Mouse (Mus musculus) hindbrain, embryonic 16.5 days (tissue): ENCODE measurements at regions not wholly inside any gene's neighbourhood (a gene's known extent, or its start where the extent isn't known, plus 50 kb on each side); places are given as distances from the start of the nearest gene placed in this dataset.

Source experiments
- ATAC-seq: fragments of 200-750 bp; cut with Nextera tagmentation; 2 replicates; pipeline ENCODE4 v1.8.0; 2017; ENCODE audit warnings: moderate TSS enrichment, moderate library complexity
- H3K27ac ChIP-seq: fragments of 300-500 bp; sonication (generic); 2 replicates; pipeline ENCODE4 v1.5.1; 2014; ENCODE audit warnings: low read depth, mild to moderate bottlenecking, control low read depth, low read length, moderate library complexity
- H3K27me3 ChIP-seq: fragments of 300-500 bp; sonication (generic); replicated peaks from 2 replicates; pipeline ENCODE4 v1.6.1; 2014; ENCODE audit warnings: low read length; ENCODE audit not compliant: control insufficient read depth, insufficient read depth
- H3K36me3 ChIP-seq: fragments of 300-500 bp; sonication (generic); 2 replicates; pipeline ENCODE4 v1.6.1; 2014; ENCODE audit warnings: mild to moderate bottlenecking, low read length, moderate library complexity, mixed read lengths; ENCODE audit not compliant: control insufficient read depth, insufficient read depth
- H3K4me1 ChIP-seq: fragments of 300-500 bp; sonication (generic); 2 replicates; pipeline ENCODE4 v1.6.1; 2014; ENCODE audit warnings: low read depth, low read length; ENCODE audit not compliant: control insufficient read depth, insufficient read depth
- H3K4me2 ChIP-seq: fragments of 300-500 bp; sonication (generic); 2 replicates; pipeline ENCODE4 v1.6.1; 2014; ENCODE audit warnings: mild to moderate bottlenecking, low read length, control low read depth, moderate library complexity
- H3K4me3 ChIP-seq: fragments of 300-500 bp; sonication (generic); 2 replicates; pipeline ENCODE4 v1.5.1; 2014; ENCODE audit warnings: mild to moderate bottlenecking, low read length, control low read depth, moderate library complexity
- H3K9ac ChIP-seq: fragments of 300-500 bp; sonication (generic); 2 replicates; pipeline ENCODE4 v1.6.1; 2014; ENCODE audit warnings: low read depth, mild to moderate bottlenecking, control low read depth, low read length, moderate library complexity
- H3K9me3 ChIP-seq: fragments of 300-500 bp; sonication (generic); 2 replicates; pipeline ENCODE4 v1.6.1; 2014; ENCODE audit warnings: mild to moderate bottlenecking, low read length, moderate library complexity; ENCODE audit not compliant: control insufficient read depth
- WGBS: fragments of 180-500 bp; shearing (Covaris S2); extraction: QIAGEN DNeasy Blood & Tissue Kit; methylation state at CpG from one replicate; pipeline ENCODE4 v1.1.7; 2014; 5-methylcytosine and 5-hydroxymethylcytosine counted together

GRCm38 (mm10) chr13:116028583-116028982 lies 280.9 kb downstream of the Isl1 start:
- Histone ChIP-seq H3K9me3 (no peaks in the 10 kb centered on the region), H3K4me3 (no peak overlapping the region), H3K9ac (no peak overlapping the region), H3K27ac (no peak overlapping the region), H3K36me3 (no peaks in the 10 kb centered on the region), H3K4me1 (no peaks in the 10 kb centered on the region), H3K27me3 (no peaks in the 10 kb centered on the region), H3K4me2 (no peak overlapping the region)
- ATAC-seq = no peak
- 90% methylated on average over 2 of the region's 2 CpGs for WGBS

DNA sequence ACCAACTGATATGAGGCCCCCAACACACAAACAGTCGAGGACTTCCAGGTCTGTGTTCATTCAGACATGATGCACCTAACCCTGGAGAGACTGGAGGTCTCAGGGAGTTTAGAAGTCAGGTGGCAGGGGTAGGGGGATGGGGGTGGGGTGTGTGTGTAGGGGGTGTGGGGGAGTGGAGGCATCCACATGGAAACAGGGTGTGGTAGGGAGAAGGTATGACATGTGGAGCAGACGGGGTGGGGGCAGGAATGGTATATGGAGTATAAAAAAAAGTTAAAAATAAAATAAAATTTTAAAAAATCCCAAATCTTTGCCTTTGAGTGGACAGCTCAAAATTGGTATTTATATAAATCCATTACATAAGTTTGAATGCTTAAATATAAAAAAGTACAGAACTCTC lies 282.3 kb downstream of the Isl1 start:
- no peak overlapping the region for H3K4me3 ChIP-seq
- no peaks in the 10 kb centered on the region for H3K9me3 ChIP-seq
- H3K27ac ChIP-seq = no peak overlapping the region
- H3K4me2 ChIP-seq = no peak overlapping the region
- no peaks in the 10 kb centered on the region for H3K27me3 ChIP-seq
- no peak overlapping the region for H3K9ac ChIP-seq
- H3K4me1 ChIP-seq = no peaks in the 10 kb centered on the region
- WGBS = 91% methylated on average over 2 of the region's 2 CpGs
- ATAC-seq = no peak
- no peaks in the 10 kb centered on the region for H3K36me3 ChIP-seq

- H3K4me3 ChIP-seq = no peak overlapping the region
- no peaks in the 10 kb centered on the region for H3K9me3 ChIP-seq
- no peak overlapping the region for H3K9ac ChIP-seq
- no peak overlapping the region for H3K4me2 ChIP-seq
- H3K27ac ChIP-seq = no peak overlapping the region
- no peaks in the 10 kb centered on the region for H3K27me3 ChIP-seq
- 64% methylated on average over 5 of the region's 5 CpGs for WGBS
- H3K4me1 ChIP-seq = no peaks in the 10 kb centered on the region
- ATAC-seq = no peak
- H3K36me3 ChIP-seq = no peaks in the 10 kb centered on the region
Measured at GRCm38 (mm10) chr13:116017886-116018285, 291.6 kb downstream of the Isl1 start.

DNA sequence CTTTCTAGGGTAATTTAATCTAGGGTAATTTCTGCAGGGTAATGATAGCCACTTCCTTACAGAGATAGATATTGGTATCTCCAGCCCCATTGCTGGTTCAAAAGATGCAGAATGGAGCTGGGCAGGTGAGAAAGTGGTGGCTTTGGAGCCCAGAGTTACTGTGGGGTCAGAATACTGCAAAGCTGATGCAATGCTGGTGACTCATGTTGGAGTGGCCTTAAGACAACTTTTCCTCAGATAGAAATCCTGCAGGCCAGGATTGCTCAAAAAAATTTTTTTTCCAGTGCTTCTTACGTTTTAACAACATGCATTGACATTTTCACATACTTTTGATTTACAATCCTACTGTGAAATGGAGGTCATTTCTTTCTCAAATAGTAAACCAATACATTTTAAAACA lies 305.8 kb downstream of the Isl1 start:
- WGBS = 70% methylated on average over 1 of the region's 1 CpGs

GRCm38 (mm10) chr13:116002391-116002899 lies 307.0 kb downstream of the Isl1 start:
- Histone ChIP-seq H3K4me1 (no peaks in the 10 kb centered on the region), H3K27me3 (no peaks in the 10 kb centered on the region), H3K9me3 (no peaks in the 10 kb centered on the region), H3K4me2 (no peak overlapping the region), H3K36me3 (no peaks in the 10 kb centered on the region), H3K27ac (no peak overlapping the region), H3K9ac (no peak overlapping the region), H3K4me3 (no peak overlapping the region)
- 42% methylated on average over 4 of the region's 4 CpGs for WGBS
- peak; percentile 56; the same call in 1 of the 2 replicates for ATAC-seq

More for the DNA sequence above, 305.8 kb downstream of the Isl1 start:
- H3K27ac ChIP-seq = no peak overlapping the region
- no peak for ATAC-seq
- no peaks in the 10 kb centered on the region for H3K27me3 ChIP-seq
- H3K4me1 ChIP-seq = no peaks in the 10 kb centered on the region
- no peaks in the 10 kb centered on the region for H3K36me3 ChIP-seq
- H3K4me3 ChIP-seq = no peak overlapping the region
- H3K4me2 ChIP-seq = no peak overlapping the region
- no peak overlapping the region for H3K9ac ChIP-seq
- no peaks in the 10 kb centered on the region for H3K9me3 ChIP-seq

GRCm38 (mm10) chr13:115990591-115990990 lies 318.9 kb downstream of the Isl1 start:
- H3K36me3 ChIP-seq = no peaks in the 10 kb centered on the region
- H3K9ac ChIP-seq = no peak overlapping the region
- WGBS = 67% methylated on average over 3 of the region's 3 CpGs
- no peaks in the 10 kb centered on the region for H3K27me3 ChIP-seq
- no peak overlapping the region for H3K4me3 ChIP-seq
- no peaks in the 10 kb centered on the region for H3K9me3 ChIP-seq
- H3K27ac ChIP-seq = no peak overlapping the region
- no peak for ATAC-seq
- no peak overlapping the region for H3K4me2 ChIP-seq
- no peaks in the 10 kb centered on the region for H3K4me1 ChIP-seq

- Histone ChIP-seq H3K36me3 (no peaks in the 10 kb centered on the region), H3K9me3 (no peaks in the 10 kb centered on the region), H3K9ac (no peak overlapping the region), H3K4me1 (no peaks in the 10 kb centered on the region), H3K4me2 (no peak overlapping the region), H3K4me3 (no peak overlapping the region), H3K27ac (no peak overlapping the region), H3K27me3 (no peaks in the 10 kb centered on the region)
- ATAC-seq = no peak
Measured at GRCm38 (mm10) chr13:115989091-115989490, 320.4 kb downstream of the Isl1 start.

DNA sequence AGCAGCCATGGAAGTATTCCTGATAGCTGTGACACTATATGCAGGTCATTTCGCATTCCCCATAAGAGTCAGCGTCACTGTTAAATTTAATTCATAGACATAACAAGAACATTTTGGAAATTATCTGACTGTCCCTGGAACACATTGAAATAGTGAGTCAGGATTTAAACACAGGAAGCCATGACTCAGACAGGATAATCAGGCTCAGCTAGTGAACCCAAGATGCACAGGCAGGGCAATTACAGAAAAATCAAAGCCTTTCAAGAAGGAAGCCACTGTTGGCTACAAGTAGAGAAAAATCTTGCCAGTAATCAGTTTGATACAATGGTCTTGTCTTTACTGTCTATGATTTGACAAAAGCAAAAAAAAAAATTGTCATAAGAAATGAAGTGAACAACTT lies 323.2 kb downstream of the Isl1 start:
- Histone ChIP-seq H3K27me3 (no peaks in the 10 kb centered on the region), H3K36me3 (no peaks in the 10 kb centered on the region), H3K4me3 (no peak overlapping the region), H3K9me3 (no peaks in the 10 kb centered on the region), H3K27ac (no peak overlapping the region), H3K9ac (no peak overlapping the region), H3K4me2 (no peak overlapping the region), H3K4me1 (no peaks in the 10 kb centered on the region)
- 96% methylated on average over 2 of the region's 2 CpGs for WGBS
- no peak for ATAC-seq

GRCm38 (mm10) chr13:115985715-115986114 lies 323.8 kb downstream of the Isl1 start:
- no peak overlapping the region for H3K4me3 ChIP-seq
- no peaks in the 10 kb centered on the region for H3K27me3 ChIP-seq
- no peaks in the 10 kb centered on the region for H3K9me3 ChIP-seq
- no peak overlapping the region for H3K9ac ChIP-seq
- no peaks in the 10 kb centered on the region for H3K36me3 ChIP-seq
- WGBS = 95% methylated on average over 3 of the region's 3 CpGs
- no peak overlapping the region for H3K27ac ChIP-seq
- H3K4me2 ChIP-seq = no peak overlapping the region
- H3K4me1 ChIP-seq = no peaks in the 10 kb centered on the region
- ATAC-seq = no peak

DNA sequence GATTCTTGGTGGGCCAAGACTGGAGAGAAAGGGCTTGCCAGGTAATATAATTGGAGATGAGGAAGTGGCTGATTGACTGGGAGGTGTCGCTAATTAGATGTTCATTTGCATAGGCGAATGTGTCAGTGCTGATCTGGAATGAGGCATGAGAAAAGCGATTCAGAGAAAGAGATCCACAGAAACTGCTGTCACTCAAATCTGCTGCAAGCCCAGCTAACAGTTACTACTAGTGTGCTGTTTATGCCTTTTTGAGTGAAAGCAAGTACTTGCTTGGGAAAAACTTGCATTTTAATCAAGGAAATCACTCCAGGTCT lies 331.6 kb downstream of the Isl1 start:
- 25% methylated on average over 3 of the region's 3 CpGs for WGBS
- no peak overlapping the region for H3K4me2 ChIP-seq

More for the DNA sequence above, 331.6 kb downstream of the Isl1 start:
- ATAC-seq = no peak
- Histone ChIP-seq H3K27me3 (no peaks in the 10 kb centered on the region), H3K9me3 (no peaks in the 10 kb centered on the region), H3K27ac (no peak overlapping the region), H3K4me1 (no peaks in the 10 kb centered on the region), H3K36me3 (no peaks in the 10 kb centered on the region), H3K4me3 (no peak overlapping the region), H3K9ac (no peak overlapping the region)
